Comparison of ENCODE assay signal across 8 mouse cellular contexts in genomic region chr3:58122456-58123359, GRCm38 (mm10).
DNase-seq lines count a peak whose midpoint lies in the region; ATAC-seq and TF ChIP-seq lines count a peak whose summit lies in the region.

No protein-coding gene starts in this region.

- TF ChIP-seq POLR2A in CH12.LX (IDR thresholded peaks at IDR 0.05; ENCODE audit: low read depth, low read length): no peak
- no peak for TF ChIP-seq POLR2A in lung, adult 2 months (IDR thresholded peaks at IDR 0.05; ENCODE audit: borderline replicate concordance, extremely low read depth, low read depth, low read length)
- TF ChIP-seq POLR2A in olfactory bulb, adult 2 months (IDR thresholded peaks at IDR 0.05; ENCODE audit: insufficient read depth, low read depth, low read length): no peak
- no peak for TF ChIP-seq POLR2A in thymus, adult 2 months (IDR thresholded peaks at IDR 0.05; ENCODE audit: control insufficient read depth, extremely low read depth, insufficient read depth, low read length, poor library complexity)

- H3K4me2 ChIP-seq in CH12.LX (ENCODE audit: insufficient read depth, low read depth, poor library complexity, severe bottlenecking): peak overlapping the region; percentile 76
- 0 out of 2 replicates have a peak overlapping the region, but pooled peaks have one; percentile 8 for H3K4me2 ChIP-seq in forebrain, embryonic 14.5 days (ENCODE audit: low read length)

- peak overlapping the region in 2 of 3 experiments; percentile 19 to 26 for H3K4me3 ChIP-seq in CH12.LX (replicated peaks in 1 of 3; ENCODE audit: low read depth in 2 of 3, low read length in 2 of 3, poor library complexity in 1 of 3)
- no peak overlapping the region for H3K4me3 ChIP-seq in forebrain, embryonic 14.5 days (ENCODE audit: low read depth, low read length)
- H3K4me3 ChIP-seq in lung, adult 2 months (replicated peaks; ENCODE audit: extremely low read depth, low read depth, low read length): no peak overlapping the region
- no peak overlapping the region for H3K4me3 ChIP-seq in olfactory bulb, adult 2 months (ENCODE audit: insufficient read depth, low read depth, low read length)
- H3K4me3 ChIP-seq in thymus, adult 2 months (ENCODE audit: control insufficient read depth, insufficient read depth, low read length): no peak overlapping the region

- ATAC-seq in forebrain, embryonic 14.5 days: peak; percentile 94

- H3K9me3 ChIP-seq in CH12.LX (replicated peaks; ENCODE audit: low read length): no peaks in the 10 kb centered on the region
- H3K9me3 ChIP-seq in forebrain, embryonic 14.5 days (replicated peaks; ENCODE audit: control insufficient read depth, low read length): no peaks in the 10 kb centered on the region

- no peak for TF ChIP-seq EP300 in CH12.LX (IDR thresholded peaks at IDR 0.05; ENCODE audit: low read length)

- no peaks in the 10 kb centered on the region for H3K79me2 ChIP-seq in CH12.LX (replicated peaks; ENCODE audit: control insufficient read depth, extremely low read depth, insufficient read depth, poor library complexity, severe bottlenecking)

- WGBS in forebrain, embryonic 14.5 days: 47% methylated on average over 19 of the region's 19 CpGs
- WGBS in large intestine, adult 2 months: 37% methylated on average over 19 of the region's 19 CpGs
- WGBS in lung, adult 2 months: 39% methylated on average over 19 of the region's 19 CpGs
- 27% methylated on average over 19 of the region's 19 CpGs for WGBS in olfactory bulb, adult 2 months
- WGBS in thymus, adult 2 months: 45% methylated on average over 19 of the region's 19 CpGs

- H3K36me3 ChIP-seq in CH12.LX (replicated peaks in 1 of 2; ENCODE audit: control insufficient read depth in 1 of 2, insufficient read depth in 1 of 2, low read length in 1 of 2): no peaks in the 10 kb centered on the region
- no peaks in the 10 kb centered on the region for H3K36me3 ChIP-seq in forebrain, embryonic 14.5 days (ENCODE audit: control insufficient read depth, insufficient read depth, low read length)
- no peaks in the 10 kb centered on the region for H3K36me3 ChIP-seq in thymus, adult 2 months (ENCODE audit: control insufficient read depth, insufficient read depth, low read length)

- H3K4me1 ChIP-seq in CH12.LX (ENCODE audit: control insufficient read depth in 1 of 2, insufficient read depth in 2 of 2): peaks cover 8 to 10% of the 10 kb centered on the region in 2 experiments; a peak in 3 of 4 replicates
- no peaks in the 10 kb centered on the region for H3K4me1 ChIP-seq in forebrain, embryonic 14.5 days (ENCODE audit: control insufficient read depth, insufficient read depth, low read length)
- no peaks in the 10 kb centered on the region for H3K4me1 ChIP-seq in lung, adult 2 months (ENCODE audit: control insufficient read depth, insufficient read depth, low read length)
- peaks cover 4% of the 10 kb centered on the region; the same call in 1 of the 2 replicates for H3K4me1 ChIP-seq in olfactory bulb, adult 2 months (ENCODE audit: control insufficient read depth, insufficient read depth, low read length)
- no peaks in the 10 kb centered on the region for H3K4me1 ChIP-seq in thymus, adult 2 months (replicated peaks; ENCODE audit: control insufficient read depth, insufficient read depth, low read length)

- peak; percentile 87 for DNase-seq in CH12.LX (ENCODE audit: extremely low read depth)
- peak; percentile 22 for DNase-seq in c-Kit-positive CD71-positive TER-119-negative erythroid progenitor cells, embryonic 14.5 days (ENCODE audit: low read depth)
- peak; percentile 91 for DNase-seq in forebrain, embryonic 14.5 days (ENCODE audit: low spot score)
- peak; percentile 70 to 83 for DNase-seq in heart, postnatal 14 days
- peak; percentile 18 for DNase-seq in large intestine, adult 2 months (ENCODE audit: low read depth, low spot score)
- peak; percentile 54 for DNase-seq in lung, adult 2 months
- peak; percentile 45 for DNase-seq in thymus, adult 2 months

- H3K9ac ChIP-seq in CH12.LX (ENCODE audit: insufficient read depth, low read depth): no peak overlapping the region; the same call in 1 of the 2 replicates
- H3K9ac ChIP-seq in forebrain, embryonic 14.5 days (ENCODE audit: low read length): no peak overlapping the region

- dilution Hi-C loops in CH12.LX (cut with MboI; ENCODE audit: extremely low pct_ligation_motif_present, extremely low pct_unique_long_range_greater_than_20kb, low sequenced_read_pairs): no loop called here

- H3K27me3 ChIP-seq in CH12.LX (replicated peaks): no peaks in the 10 kb centered on the region
- no peaks in the 10 kb centered on the region for H3K27me3 ChIP-seq in forebrain, embryonic 14.5 days (replicated peaks; ENCODE audit: control insufficient read depth, insufficient read depth, low read length)
- no peaks in the 10 kb centered on the region for H3K27me3 ChIP-seq in thymus, adult 2 months (ENCODE audit: control insufficient read depth, insufficient read depth, low read length)

- intact Hi-C loops in heart, postnatal 14 days (cut with DNase I): loop anchor here (1.0 kb wide), 1 partner anchor 276 kb away; no protein-coding TSS in a partner anchor

- TF ChIP-seq RAD21 in CH12.LX (IDR thresholded peaks at IDR 0.05; ENCODE audit: low read depth, low read length): peak; percentile 88

- peak; percentile 47 to 99 for TF ChIP-seq CTCF in CH12.LX (conservative IDR thresholded peaks at IDR 0.05 in 1 of 2, IDR thresholded peaks at IDR 0.05 in 1 of 2; ENCODE audit: low read depth in 2 of 2, low read length in 2 of 2)
- TF ChIP-seq CTCF in lung, adult 2 months (IDR thresholded peaks at IDR 0.05; ENCODE audit: insufficient read depth, low read length): peak; percentile 97
- TF ChIP-seq CTCF in olfactory bulb, adult 2 months (IDR thresholded peaks at IDR 0.05; ENCODE audit: insufficient read depth, low read depth, low read length): peak; percentile 98
- peak; percentile 79; the same call in 1 of the 2 replicates for TF ChIP-seq CTCF in thymus, adult 2 months (IDR thresholded peaks at IDR 0.05; ENCODE audit: borderline replicate concordance, control insufficient read depth, extremely low read depth, insufficient read depth, low read length, poor library complexity)

- in situ Hi-C loops in CH12.LX (cut with MboI; ENCODE audit: low pct_ligation_motif_present, low pct_unique_long_range_greater_than_20kb, low sequenced_read_pairs): loop anchor here (5.0 to 25.0 kb wide), 2 partner anchors 275 to 460 kb away; partner anchors contain the start of genes Commd2 and Pfn2

- H3K27ac ChIP-seq in CH12.LX (ENCODE audit: insufficient read depth, low read depth): no peak overlapping the region
- no peak overlapping the region for H3K27ac ChIP-seq in forebrain, embryonic 14.5 days (ENCODE audit: low read depth, low read length)
- no peak overlapping the region for H3K27ac ChIP-seq in olfactory bulb, adult 2 months (ENCODE audit: insufficient read depth, low read depth, low read length)
- H3K27ac ChIP-seq in thymus, adult 2 months (ENCODE audit: control insufficient read depth, insufficient read depth, low read length): no peak overlapping the region

TF ChIP-seq in CH12.LX, 34 proteins besides CTCF, POLR2A, EP300 and RAD21 (continues in another document):
- TF ChIP-seq RCOR1 (conservative IDR thresholded peaks at IDR 0.05; ENCODE audit: low read depth, low read length) (peak; percentile 76; the same call in 1 of the 2 replicates), IRF4 (IDR thresholded peaks at IDR 0.05; ENCODE audit: low read depth, low read length) (peak; percentile 47; the same call in 1 of the 2 replicates), MAX (IDR thresholded peaks at IDR 0.05; ENCODE audit: low read length) (peak; percentile 78), JUND (conservative IDR thresholded peaks at IDR 0.05; ENCODE audit: low read depth, low read length) (peak; percentile 31; the same call in 1 of the 2 replicates), MAFK (IDR thresholded peaks at IDR 0.05; ENCODE audit: insufficient replicate concordance, low read length) (no peak), ZMIZ1 (IDR thresholded peaks at IDR 0.05; ENCODE audit: low read depth, low read length) (no peak), SMC3 (IDR thresholded peaks at IDR 0.05; ENCODE audit: low read depth, low read length) (peak; percentile 89), NELFE (IDR thresholded peaks at IDR 0.05; ENCODE audit: low read depth, low read length) (0 out of 2 replicates have a peak, but pooled peaks have one; percentile 43), MXI1 (IDR thresholded peaks at IDR 0.05; ENCODE audit: low read depth, low read length) (peak; percentile 75), ZNF384 (IDR thresholded peaks at IDR 0.05; ENCODE audit: low read depth, low read length) (no peak), E2F4 (IDR thresholded peaks at IDR 0.05; ENCODE audit: insufficient replicate concordance, low read depth, low read length) (no peak), USF1 (IDR thresholded peaks at IDR 0.05; ENCODE audit: low read depth, low read length) (peak; percentile 55), GABPA (IDR thresholded peaks at IDR 0.05; ENCODE audit: insufficient replicate concordance, low read depth, low read length) (no peak), CHD1 (IDR thresholded peaks at IDR 0.05; ENCODE audit: low read depth, low read length) (no peak), ZC3H11A (IDR thresholded peaks at IDR 0.05; ENCODE audit: low read depth, low read length) (peak; percentile 50; the same call in 1 of the 2 replicates), UBTF (IDR thresholded peaks at IDR 0.05; ENCODE audit: low read depth, low read length) (no peak), POLR2AphosphoS2 (IDR thresholded peaks at IDR 0.05; ENCODE audit: low read depth, low read length) (no peak), TBP (conservative IDR thresholded peaks at IDR 0.05; ENCODE audit: low read depth, low read length) (no peak), MEF2A (IDR thresholded peaks at IDR 0.05; ENCODE audit: borderline replicate concordance, low read depth, low read length) (0 out of 2 replicates have a peak, but pooled peaks have one; percentile 15), CHD2 (IDR thresholded peaks at IDR 0.05; ENCODE audit: low read length) (no peak), NRF1 (IDR thresholded peaks at IDR 0.05; ENCODE audit: low read depth, low read length) (no peak), ETS1 (conservative IDR thresholded peaks at IDR 0.05; ENCODE audit: low read depth, low read length) (no peak), ELF1 (IDR thresholded peaks at IDR 0.05; ENCODE audit: low read depth, low read length) (no peak), USF2 (conservative IDR thresholded peaks at IDR 0.05; ENCODE audit: low read depth, low read length) (peak; percentile 25; the same call in 1 of the 2 replicates), HCFC1 (IDR thresholded peaks at IDR 0.05; ENCODE audit: low read depth, low read length) (no peak), BHLHE40 (IDR thresholded peaks at IDR 0.05; ENCODE audit: low read depth, low read length) (peak; percentile 99), KAT2A (IDR thresholded peaks at IDR 0.05; ENCODE audit: insufficient replicate concordance, low read length) (no peak), MAZ (IDR thresholded peaks at IDR 0.05; ENCODE audit: low read depth, low read length) (no peak), TCF12 (IDR thresholded peaks at IDR 0.05; ENCODE audit: low read depth, low read length) (0 out of 2 replicates have a peak, but pooled peaks have one; percentile 22)

Comparison
In these comparisons a context has a peak if more than half of its experiments do, and no peak if none do; other contexts are left out.
1. DNase-seq: peak in every context shown above with its lines; median percentile 91 in forebrain, embryonic 14.5 days; 87 in CH12.LX; 76 in heart, postnatal 14 days; 54 in lung, adult 2 months; 45 in thymus, adult 2 months; 22 in c-Kit-positive CD71-positive TER-119-negative erythroid progenitor cells, embryonic 14.5 days; 18 in large intestine, adult 2 months.
2. H3K4me3 ChIP-seq: peak in CH12.LX (2 of 3); none in forebrain, embryonic 14.5 days (single experiment), lung, adult 2 months (single experiment), olfactory bulb, adult 2 months (single experiment) and thymus, adult 2 months (single experiment).
3. Peak in every context shown above with its lines, with median percentiles within 50 percentile points of each other: CTCF ChIP-seq.